Mouse (Mus musculus): ENCODE results near the gene Gm10306. TPM values are rescaled to one million over a fixed set of nuclear protein-coding genes. Genes with fewer than 3 reads are reported as not detected.

The Gm10306 gene
- total RNA-seq (2021) = not detected

- intact Hi-C loops (cut with DNase I) = loop anchor here (2.0 kb wide), 1 partner anchor 46 kb away; the partner anchor contains the start of gene Plaa
- DNase-seq = peak; percentile 94 to 97
These were observed at the start of gene Gm10306, which contains the start of gene Caap1 for GRCm38 (mm10) chr4:94556265-94557054. Gene Gm10306 (plus strand): TSS chr4:94556546. Gene Caap1 (minus strand): TSS chr4:94556796.

- DNase-seq = no peak
- intact Hi-C loops (cut with DNase I) = loop anchor here (5.0 kb wide), 1 partner anchor 393 kb away; no protein-coding TSS in a partner anchor
These were observed 41.0 kb upstream of the Gm10306 start for GRCm38 (mm10) chr4:94515366-94515765.

- intact Hi-C loops (cut with DNase I) = loop anchor here (5.0 kb wide), 1 partner anchor 395 kb away; no protein-coding TSS in a partner anchor
- DNase-seq = peak; percentile 34 to 49
These were observed 38.7 kb upstream of the Gm10306 start for GRCm38 (mm10) chr4:94517631-94518030.

GRCm38 (mm10) chr4:94523321-94523720, 33.0 kb upstream of the Gm10306 start:
- DNase-seq = no peak
- intact Hi-C loops (cut with DNase I) = no loop called here

- no peak for DNase-seq
- intact Hi-C loops (cut with DNase I) = no loop called here
These were observed 26.9 kb upstream of the Gm10306 start for GRCm38 (mm10) chr4:94529448-94529847.

- DNase-seq = no peak
- intact Hi-C loops (cut with DNase I) = no loop called here
These were observed 23.1 kb upstream of the Gm10306 start for GRCm38 (mm10) chr4:94533205-94533604.

- intact Hi-C loops (cut with DNase I) = no loop called here
- no peak for DNase-seq
These were observed 13.3 kb upstream of the Gm10306 start for GRCm38 (mm10) chr4:94543041-94543440.

- intact Hi-C loops (cut with DNase I) = no loop called here
- no peak for DNase-seq
These were observed 12.0 kb upstream of the Gm10306 start for GRCm38 (mm10) chr4:94544321-94544720.

- intact Hi-C loops (cut with DNase I) = no loop called here
- DNase-seq = no peak
These were observed 1.3 kb upstream of the Gm10306 start for GRCm38 (mm10) chr4:94554955-94555494.

- peak in 1 of 2 experiments; percentile 4 for DNase-seq
- intact Hi-C loops (cut with DNase I) = loop anchor here (2.0 kb wide), 1 partner anchor 46 kb away; the partner anchor contains the start of gene Plaa
These were observed 799 bp downstream of the Gm10306 start for GRCm38 (mm10) chr4:94557145-94557544.

GRCm38 (mm10) chr4:94559266-94559665, 2.9 kb downstream of the Gm10306 start:
- intact Hi-C loops (cut with DNase I) = no loop called here
- no peak for DNase-seq

- intact Hi-C loops (cut with DNase I) = no loop called here
- DNase-seq = no peak
These were observed 4.0 kb downstream of the Gm10306 start for GRCm38 (mm10) chr4:94560316-94560715.

- no peak for DNase-seq
- intact Hi-C loops (cut with DNase I) = no loop called here
These were observed 5.8 kb downstream of the Gm10306 start for GRCm38 (mm10) chr4:94561954-94562648.

- DNase-seq = no peak
- intact Hi-C loops (cut with DNase I) = no loop called here
These were observed 8.0 kb downstream of the Gm10306 start for GRCm38 (mm10) chr4:94564297-94564696.

GRCm38 (mm10) chr4:94572677-94573076, 16.3 kb downstream of the Gm10306 start:
- intact Hi-C loops (cut with DNase I) = no loop called here

GRCm38 (mm10) chr4:94591765-94592381, 35.5 kb downstream of the Gm10306 start:
- no peak for DNase-seq
- intact Hi-C loops (cut with DNase I) = no loop called here

More at GRCm38 (mm10) chr4:94572677-94573076, 16.3 kb downstream of the Gm10306 start:
- DNase-seq = no peak

GRCm38 (mm10) chr4:94592709-94593108, 36.4 kb downstream of the Gm10306 start:
- DNase-seq = no peak
- intact Hi-C loops (cut with DNase I) = no loop called here

GRCm38 (mm10) chr4:94601395-94601794, 45.0 kb downstream of the Gm10306 start:
- intact Hi-C loops (cut with DNase I) = no loop called here
- no peak for DNase-seq

- intact Hi-C loops (cut with DNase I) = loop anchor here (1.0 to 2.0 kb wide), 2 partner anchors 12 to 46 kb away; partner anchors contain the start of genes Caap1, Gm10306 and Ift74
- DNase-seq = no peak
These were observed 46.2 kb downstream of the Gm10306 start for GRCm38 (mm10) chr4:94602496-94603030.

- intact Hi-C loops (cut with DNase I) = loop anchor here (1.0 to 2.0 kb wide), 2 partner anchors 11 to 46 kb away; partner anchors contain the start of genes Caap1, Gm10306 and Ift74
- DNase-seq = peak; percentile 90 to 94
These were observed 46.8 kb downstream of the Gm10306 start, which contains the start of gene Plaa for GRCm38 (mm10) chr4:94603031-94603629. Gene Plaa (minus strand): TSS chr4:94603244.

Measured in heart, postnatal 36 days (tissue).